Mouse (Mus musculus): ENCODE measurements around the gene Cetn3.

DNA sequence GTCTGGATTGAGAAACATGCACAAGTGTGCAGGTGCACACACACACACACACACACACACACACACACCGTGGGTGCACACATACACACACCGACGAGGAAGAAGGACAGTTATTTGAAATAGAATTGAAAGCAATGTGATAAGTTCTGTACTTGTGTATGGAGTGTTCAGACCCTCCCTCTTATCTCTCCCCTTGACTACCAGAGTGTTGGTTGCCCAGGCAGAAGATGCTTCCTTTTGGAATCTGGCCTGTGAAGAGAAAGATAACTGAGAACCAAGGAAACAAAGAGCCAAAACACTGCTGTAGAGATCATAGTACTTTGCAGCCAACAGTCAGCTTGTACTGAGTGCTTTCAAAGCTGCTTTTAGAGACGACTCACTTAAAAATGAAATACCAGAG, 20.8 kb downstream of the Cetn3 start:
- TF ChIP-seq CTCF (IDR thresholded peaks at IDR 0.05; ENCODE audit: low read depth, low read length), result no peak
- no peak for TF ChIP-seq POLR2A (IDR thresholded peaks at IDR 0.05; ENCODE audit: extremely low read depth, insufficient read depth, low read length)

All from liver, adult 2 months (tissue).